Mouse (Mus musculus) cerebellum, adult 2 months (tissue): ENCODE data around the gene Smad3.

ENCODE experiments used
- CTCF ChIP-seq: fragments of 200-500 bp; IDR thresholded peaks from 2 replicates; pipeline ENCODE4 v1.5.1; 2011; ENCODE audit warnings: low read depth, mild to moderate bottlenecking, control low read depth, low read length, moderate library complexity, borderline replicate concordance; ENCODE audit not compliant: insufficient read depth
- POLR2A ChIP-seq: fragments of 200-500 bp; IDR thresholded peaks from 2 replicates; pipeline ENCODE4 v1.6.1; 2011; ENCODE audit warnings: low read length, control low read depth, borderline replicate concordance; ENCODE audit not compliant: insufficient read depth

DNA sequence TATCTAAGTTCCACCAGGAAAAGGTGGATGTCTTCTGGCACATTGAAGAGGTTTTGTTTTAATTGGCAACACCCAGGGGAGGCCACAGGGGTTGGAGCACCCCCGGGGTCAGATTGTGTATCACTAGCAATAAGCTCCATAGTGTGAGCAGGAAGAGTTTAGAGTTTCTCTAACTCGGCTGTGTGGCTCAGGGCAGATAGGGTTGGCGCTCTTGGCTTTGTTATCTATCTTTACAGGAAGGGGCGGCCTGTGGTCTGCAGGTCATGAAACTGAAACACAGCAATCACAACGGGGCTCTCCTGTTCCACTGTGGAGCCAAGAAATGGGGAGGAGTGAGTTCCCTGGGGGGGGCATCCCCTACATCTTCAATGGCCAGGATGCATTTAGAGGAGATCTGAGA, 27.7 kb upstream of the Smad3 start:
- TF ChIP-seq POLR2A (no peak), CTCF (no peak)
